Mouse (Mus musculus) ovary, postnatal 10 days (tissue): ENCODE results near the gene Il6ra.

Experiments used
- DNase-seq: peaks from one replicate; pipeline ENCODE4 v3.0.0; 2022; ENCODE audit warnings: low spot score

The Il6ra gene

DNA sequence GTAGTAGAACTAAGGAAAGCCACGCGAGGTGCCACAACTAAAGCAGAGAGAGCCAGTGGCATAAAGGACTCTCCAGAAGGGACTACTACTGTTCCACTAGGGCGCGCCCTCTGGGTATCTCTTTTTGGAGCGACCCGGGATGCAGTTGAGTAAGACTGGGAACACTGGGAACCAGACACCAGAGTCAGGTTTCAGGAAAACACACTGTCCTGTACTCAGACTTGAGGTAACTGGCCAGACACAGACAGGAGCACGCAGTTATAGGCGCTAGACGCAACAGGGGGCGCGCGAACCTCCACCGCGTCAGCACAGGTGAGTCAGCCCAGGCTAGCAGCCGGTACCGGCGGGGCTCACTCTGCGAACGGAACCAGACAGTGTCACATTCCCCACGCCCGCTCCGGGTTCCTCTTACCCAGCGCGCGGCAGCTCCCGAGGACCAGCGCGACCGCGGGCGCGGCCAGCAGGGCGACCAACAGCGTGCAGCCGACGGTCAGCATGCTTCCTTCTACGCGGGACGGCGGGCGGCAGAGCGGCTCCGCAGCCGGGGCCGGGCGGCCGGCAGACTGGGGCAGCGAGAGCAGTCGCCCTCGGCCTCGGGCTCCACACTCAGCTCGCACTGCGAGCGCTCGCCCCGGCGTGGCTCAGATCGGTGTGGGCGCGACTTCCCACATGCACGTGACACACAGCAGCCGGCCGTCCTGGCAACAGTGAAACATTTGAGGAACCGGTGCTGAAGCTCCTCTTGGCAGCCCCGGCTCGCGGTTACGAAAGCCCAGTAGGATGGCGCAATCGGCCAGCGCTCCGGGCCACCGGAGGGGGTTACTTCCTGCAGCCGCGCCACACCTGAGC is at the start of gene Il6ra:
TSS of gene Il6ra (minus strand) at position 654 of the 849 bp plus-strand sequence.
- DNase-seq: peak; percentile 63

DNA sequence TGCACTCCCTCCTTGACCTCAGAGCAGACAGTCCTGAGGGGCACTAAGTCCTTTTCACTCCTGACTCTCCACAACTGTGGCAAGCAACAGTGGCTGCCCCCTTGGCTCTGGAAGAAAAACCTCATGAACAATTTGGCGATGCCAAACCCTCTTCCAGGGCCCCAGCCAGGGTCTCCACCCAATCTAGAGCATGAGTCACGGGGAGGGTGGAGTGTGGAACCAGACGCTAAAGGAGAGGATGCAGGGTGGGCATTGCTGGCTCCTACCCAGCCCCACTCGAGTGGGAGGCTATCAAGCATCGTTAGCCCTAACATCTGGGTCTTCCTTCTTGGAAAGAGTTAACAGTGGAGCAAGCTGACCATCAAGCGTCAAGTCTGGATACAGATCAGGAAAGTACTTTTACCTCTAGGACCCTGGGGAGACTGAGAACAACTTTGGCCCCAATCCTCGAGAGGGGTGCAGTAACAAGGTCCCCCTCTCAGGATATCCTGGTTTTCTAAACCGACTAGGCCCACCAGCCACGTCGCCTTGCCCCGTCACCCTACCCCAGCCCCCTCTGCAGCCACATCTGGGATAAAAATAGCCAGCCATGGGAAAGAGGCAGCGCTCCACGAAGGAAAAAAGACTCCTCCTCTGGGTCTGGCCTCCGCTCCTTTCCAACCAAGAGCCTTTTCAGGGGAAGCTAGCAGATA is 49.2 kb upstream of the Il6ra start:
- DNase-seq: no peak

- no peak for DNase-seq
Measured at GRCm38 (mm10) chr3:89961436-89961835, 48.4 kb upstream of the Il6ra start.

- peak; percentile 84 for DNase-seq
Measured at GRCm38 (mm10) chr3:89960469-89960868, 47.5 kb upstream of the Il6ra start.

DNA sequence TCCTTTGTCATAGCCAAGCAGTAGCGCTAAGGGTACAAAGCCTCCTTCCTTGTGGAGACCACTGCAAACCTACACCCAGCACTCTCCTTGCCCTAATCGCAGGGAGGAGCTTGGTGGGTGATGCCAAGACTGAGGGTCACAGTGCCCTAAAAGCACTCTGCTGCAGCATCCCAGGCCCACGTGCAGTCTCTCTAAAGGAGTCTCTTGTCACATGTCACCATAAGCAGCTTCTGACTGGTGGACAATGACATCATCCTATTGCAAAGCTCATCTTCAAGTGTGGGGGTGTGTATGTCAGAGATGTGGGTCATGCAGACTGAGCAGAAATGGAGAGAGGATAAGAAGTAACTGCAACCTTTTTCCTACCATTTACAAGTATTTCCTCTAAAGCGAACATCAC is 46.4 kb upstream of the Il6ra start:
- DNase-seq: no peak

DNA sequence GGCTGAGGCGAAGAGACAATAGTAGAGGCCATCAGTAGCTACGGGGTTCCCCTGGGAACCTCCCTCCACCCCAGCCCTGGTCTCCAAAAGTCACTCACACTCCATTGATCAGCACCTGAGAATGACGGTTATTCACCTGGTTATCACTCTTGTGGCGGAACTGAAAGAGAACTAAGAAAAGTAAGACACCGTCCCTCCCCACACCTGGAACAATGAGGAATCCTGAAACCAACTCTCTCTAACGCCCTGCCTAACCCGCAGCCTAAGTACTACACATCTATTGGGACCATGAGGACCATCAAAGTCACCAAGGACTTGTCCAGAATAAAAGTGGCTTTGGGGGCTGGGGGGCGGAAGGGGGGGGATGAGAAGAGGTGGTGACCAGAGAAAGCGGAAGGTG is 44.9 kb upstream of the Il6ra start:
- DNase-seq: no peak

- DNase-seq: no peak
Measured at GRCm38 (mm10) chr3:89956177-89956971, 43.4 kb upstream of the Il6ra start.

- peak; percentile 47 for DNase-seq
Measured at GRCm38 (mm10) chr3:89953420-89953819, 40.4 kb upstream of the Il6ra start.

DNA sequence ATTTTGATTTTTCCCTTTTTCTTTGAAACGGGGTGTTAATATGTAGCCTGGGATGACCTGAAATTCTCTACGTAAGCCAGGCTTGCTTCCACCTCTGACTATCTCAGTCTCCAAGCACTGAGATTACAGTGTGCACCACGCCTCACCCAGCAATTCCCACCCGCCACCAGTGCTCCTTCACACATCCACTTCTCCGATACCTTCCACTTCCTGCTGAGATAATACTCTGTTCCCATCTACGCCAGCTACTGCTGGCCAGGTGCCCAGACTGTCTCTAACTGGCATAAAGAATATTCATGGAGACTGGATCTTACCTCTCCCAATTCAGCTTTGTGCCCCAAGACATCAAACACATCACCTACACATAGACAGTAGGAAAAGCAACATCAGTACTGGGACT is 35.7 kb upstream of the Il6ra start:
- no peak for DNase-seq

GRCm38 (mm10) chr3:89948021-89948420 is 35.0 kb upstream of the Il6ra start:
- DNase-seq: no peak

DNA sequence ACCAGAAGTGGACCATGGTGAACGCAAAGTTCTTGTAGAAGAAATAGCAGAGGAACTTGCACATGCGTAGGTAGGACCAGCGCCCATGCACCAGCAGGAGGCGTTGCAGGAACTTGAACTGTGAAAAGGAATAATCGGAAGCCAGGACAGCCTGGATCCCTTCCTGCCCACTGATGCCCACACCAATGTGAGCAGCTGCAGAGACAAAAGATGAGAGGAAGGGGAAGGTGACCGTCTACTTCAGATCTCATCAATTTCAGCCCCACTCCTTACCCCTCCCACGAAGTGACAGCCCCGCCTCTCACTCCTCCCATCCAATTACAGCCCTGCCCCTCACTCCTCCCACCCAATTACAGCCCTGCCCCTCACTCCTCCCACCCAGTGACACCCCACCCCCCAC is 32.0 kb upstream of the Il6ra start:
- no peak for DNase-seq

- DNase-seq: no peak
Measured at GRCm38 (mm10) chr3:89942894-89943293, 29.9 kb upstream of the Il6ra start.

GRCm38 (mm10) chr3:89936495-89936894 is 23.5 kb upstream of the Il6ra start:
- no peak for DNase-seq

GRCm38 (mm10) chr3:89932925-89933324 is 19.9 kb upstream of the Il6ra start:
- DNase-seq: no peak

GRCm38 (mm10) chr3:89928956-89929355 is 16.0 kb upstream of the Il6ra start:
- no peak for DNase-seq

DNA sequence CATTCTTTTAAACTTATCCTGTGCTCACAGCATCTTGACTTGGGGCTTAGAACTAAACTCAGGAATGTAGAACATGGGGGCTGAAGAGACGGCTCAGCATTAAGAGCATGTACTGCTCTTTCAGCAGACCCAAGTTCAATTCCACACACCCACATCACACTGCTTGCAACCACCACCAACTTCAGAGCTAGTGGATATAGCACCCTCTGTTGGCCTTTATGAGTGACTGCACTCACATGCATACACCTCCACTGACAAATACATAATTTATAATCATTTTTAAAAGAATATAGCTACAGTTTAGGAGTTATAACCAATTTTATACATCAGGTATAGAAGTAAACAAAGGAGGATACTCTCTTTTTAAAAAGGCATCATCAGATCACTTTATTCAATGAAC is 13.4 kb upstream of the Il6ra start:
- no peak for DNase-seq

GRCm38 (mm10) chr3:89920711-89921110 is 7.7 kb upstream of the Il6ra start:
- DNase-seq: no peak

DNA sequence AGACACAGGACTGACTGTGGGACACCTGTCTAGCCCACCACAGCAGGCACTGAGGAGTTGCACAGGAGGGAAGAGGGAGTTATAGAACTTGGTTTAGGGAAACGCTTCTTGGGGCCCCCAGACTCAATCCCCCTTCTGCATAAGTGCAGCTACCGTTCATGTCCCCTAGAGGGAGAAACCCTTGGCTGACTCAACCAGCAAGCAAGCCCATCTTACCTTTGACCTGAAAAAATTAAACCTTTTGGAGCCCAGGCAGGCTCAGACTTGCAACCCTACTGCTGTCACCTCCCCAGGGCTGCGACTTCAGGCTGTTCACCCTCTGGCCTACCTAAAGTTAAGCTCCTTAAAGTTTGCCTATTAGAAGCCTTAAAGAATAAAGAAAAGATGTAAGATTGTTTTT is 4.4 kb upstream of the Il6ra start:
- no peak for DNase-seq

- no peak for DNase-seq
Measured at GRCm38 (mm10) chr3:89916622-89917021, 3.6 kb upstream of the Il6ra start.

DNA sequence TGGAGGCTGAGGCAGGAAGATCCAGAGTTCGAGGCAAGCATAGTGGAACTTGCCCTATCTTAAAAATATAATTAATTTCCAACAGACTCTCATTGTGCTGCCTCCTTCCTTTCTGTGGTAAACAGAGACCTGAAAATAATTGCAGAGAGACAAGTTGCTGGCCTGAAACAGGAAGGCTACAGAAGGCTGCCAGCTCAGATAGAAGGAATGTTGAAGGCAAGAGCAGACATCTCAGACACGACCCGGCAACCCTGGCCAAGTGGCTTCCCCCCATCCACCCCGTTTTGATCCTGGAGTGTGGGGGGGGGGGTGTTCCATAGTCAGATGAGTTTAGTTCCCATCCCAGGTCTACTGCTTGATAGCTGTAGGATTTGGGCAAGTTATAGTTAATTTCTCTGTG is 1.7 kb upstream of the Il6ra start:
- no peak for DNase-seq

DNA sequence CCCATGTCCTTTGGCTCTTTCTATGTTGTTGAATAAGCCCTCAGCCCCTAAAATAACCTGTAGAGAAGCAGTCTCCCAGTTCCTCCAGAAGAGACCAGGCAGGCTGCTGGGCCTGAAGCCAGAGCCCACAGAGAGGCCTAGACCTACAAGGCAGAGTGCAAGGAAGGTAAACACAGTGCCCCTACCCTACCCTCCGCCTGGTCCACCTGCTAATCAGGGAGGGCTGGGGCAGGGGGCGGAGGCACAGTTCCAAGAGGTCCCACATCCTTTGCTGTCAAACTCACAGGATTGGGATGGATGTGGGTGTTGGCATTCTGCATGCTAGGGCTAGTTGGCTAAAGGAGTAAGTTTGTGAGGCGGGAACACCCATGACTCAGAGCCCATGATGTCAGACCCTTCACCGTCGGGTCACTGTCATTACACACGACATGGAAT is 871 bp downstream of the Il6ra start:
- no peak for DNase-seq

DNA sequence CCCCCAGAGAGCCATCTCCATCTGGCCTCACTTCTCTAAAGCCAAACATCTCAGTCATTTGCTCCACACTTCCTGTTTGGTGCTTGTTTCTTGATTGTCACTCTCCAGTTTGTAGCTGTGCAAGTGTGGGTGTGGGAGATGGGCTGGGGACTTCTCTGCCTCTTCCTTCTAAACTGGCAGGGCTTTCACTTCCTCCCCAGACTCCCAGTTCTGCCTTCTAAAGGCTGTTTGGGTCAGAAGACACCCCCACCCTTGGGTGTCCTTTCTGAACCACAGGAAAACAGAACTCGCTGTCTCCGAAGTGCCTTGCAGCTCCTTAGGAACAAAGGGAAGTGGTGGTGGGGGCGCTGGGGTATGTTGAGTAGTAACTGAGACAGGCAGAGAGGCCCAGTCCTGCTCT is 1.8 kb downstream of the Il6ra start:
- DNase-seq: no peak
